Mouse (Mus musculus): ENCODE measurements around the gene Tnnt2.

DNA sequence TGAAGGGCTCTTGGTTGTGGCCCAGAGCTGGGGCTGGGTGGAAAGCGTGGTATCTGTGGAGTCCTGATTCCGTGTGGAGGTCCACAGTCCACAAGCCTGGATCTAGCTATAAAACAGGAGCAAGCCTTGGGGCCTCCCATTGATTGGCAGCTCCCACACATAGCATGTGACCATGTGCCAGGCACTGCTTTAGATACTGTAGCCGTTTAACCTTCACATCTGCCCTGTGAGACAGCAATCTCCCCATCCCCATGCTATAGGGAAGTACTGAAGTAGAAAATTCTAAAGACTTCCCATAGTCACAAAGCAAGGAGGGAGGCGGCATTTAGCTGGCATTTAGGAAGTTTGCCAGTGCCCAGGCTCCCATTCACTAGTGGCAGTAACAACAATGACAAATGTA lies 23.1 kb upstream of the Tnnt2 start:
- TF ChIP-seq CTCF (IDR thresholded peaks at IDR 0.05; ENCODE audit: extremely low read depth, insufficient read length, insufficient replicate concordance, low read depth, low read length) (no peak), POLR2A (IDR thresholded peaks at IDR 0.05; ENCODE audit: low read depth, low read length) (no peak)
